Mouse (Mus musculus) embryonic fibroblast, embryonic 13.5 days (primary cell): Measurements from ENCODE around the gene Cyp2b13.

Experiments used
- CTCF ChIP-seq: IDR thresholded peaks from 2 replicates; pipeline ENCODE4 v1.5.1; 2011; ENCODE audit warnings: mild to moderate bottlenecking, control low read depth, low read length, moderate library complexity, borderline replicate concordance; ENCODE audit not compliant: insufficient read depth
- POLR2A ChIP-seq: IDR thresholded peaks from 2 replicates; pipeline ENCODE4 v1.6.1; 2011; ENCODE audit warnings: low read depth, mild to moderate bottlenecking, control low read depth, low read length, moderate library complexity

GRCm38 (mm10) chr7:26082595-26082994, 21.3 kb downstream of the Cyp2b13 start:
- TF ChIP-seq CTCF, result no peak
- no peak for TF ChIP-seq POLR2A
